Mouse (Mus musculus) adrenal gland, adult (tissue): ENCODE data around the gene Tm4sf20.

Source experiments
- DNase-seq, 2 experiments: peaks; one replicate each; pipeline ENCODE4 v3.0.0; 2022 to 2023; ENCODE audit warnings: low spot score in 1 of 2; ENCODE audit not compliant: inconsistent age in 2 of 2

The Tm4sf20 gene

GRCm38 (mm10) chr1:82768269-82768668 lies at the start of gene Tm4sf20:
TSS of gene Tm4sf20 (minus strand) at chr1:82768461.
- DNase-seq, result no peak

GRCm38 (mm10) chr1:82815941-82816716 lies 47.9 kb upstream of the Tm4sf20 start:
- peak in 1 of 2 experiments; percentile 64 for DNase-seq

- DNase-seq, result peak; percentile 82 to 88
Observed at GRCm38 (mm10) chr1:82811766-82812165, 43.5 kb upstream of the Tm4sf20 start.

- no peak for DNase-seq
Observed at GRCm38 (mm10) chr1:82808564-82808963, 40.3 kb upstream of the Tm4sf20 start.

- DNase-seq, result no peak
Observed at GRCm38 (mm10) chr1:82807206-82807605, 38.9 kb upstream of the Tm4sf20 start.

GRCm38 (mm10) chr1:82806391-82806790 lies 38.1 kb upstream of the Tm4sf20 start:
- DNase-seq, result no peak

- DNase-seq, result no peak
Observed at GRCm38 (mm10) chr1:82804059-82804458, 35.8 kb upstream of the Tm4sf20 start.

- no peak for DNase-seq
Observed at GRCm38 (mm10) chr1:82803608-82804007, 35.3 kb upstream of the Tm4sf20 start.

- DNase-seq, result peak in 1 of 2 experiments; percentile 36
Observed at GRCm38 (mm10) chr1:82801105-82801783, 33.0 kb upstream of the Tm4sf20 start.

GRCm38 (mm10) chr1:82798922-82799321 lies 30.7 kb upstream of the Tm4sf20 start:
- DNase-seq, result peak in 1 of 2 experiments; percentile 74

GRCm38 (mm10) chr1:82798304-82798703 lies 30.0 kb upstream of the Tm4sf20 start:
- peak; percentile 82 to 85 for DNase-seq

- no peak for DNase-seq
Observed at GRCm38 (mm10) chr1:82797088-82797487, 28.8 kb upstream of the Tm4sf20 start.

GRCm38 (mm10) chr1:82795702-82796443 lies 27.6 kb upstream of the Tm4sf20 start:
- peak in 1 of 2 experiments; percentile 68 for DNase-seq

- DNase-seq, result peak in 1 of 2 experiments; percentile 49
Observed at GRCm38 (mm10) chr1:82795211-82795610, 26.9 kb upstream of the Tm4sf20 start.

- no peak for DNase-seq
Observed at GRCm38 (mm10) chr1:82793986-82794385, 25.7 kb upstream of the Tm4sf20 start.

- peak in 1 of 2 experiments; percentile 55 for DNase-seq
Observed at GRCm38 (mm10) chr1:82793110-82793509, 24.8 kb upstream of the Tm4sf20 start.

- DNase-seq, result no peak
Observed at GRCm38 (mm10) chr1:82792238-82792637, 24.0 kb upstream of the Tm4sf20 start.

- DNase-seq, result no peak
Observed at GRCm38 (mm10) chr1:82791105-82791504, 22.8 kb upstream of the Tm4sf20 start.

GRCm38 (mm10) chr1:82788070-82788469 lies 19.8 kb upstream of the Tm4sf20 start:
- DNase-seq, result peak in 1 of 2 experiments; percentile 23

- peak; percentile 74 to 91 for DNase-seq
Observed at GRCm38 (mm10) chr1:82787414-82787813, 19.2 kb upstream of the Tm4sf20 start.

GRCm38 (mm10) chr1:82785546-82785945 lies 17.3 kb upstream of the Tm4sf20 start:
- DNase-seq, result no peak
